Mouse (Mus musculus) testis, postnatal 14 days (tissue): ENCODE measurements around the gene Snai3.

ENCODE experiments used
- DNase-seq: peaks from one replicate; pipeline ENCODE4 v3.0.0; 2021; ENCODE audit warnings: low spot score

Gene Snai3

GRCm38 (mm10) chr8:122430058-122430636 is 30.4 kb downstream of the Snai3 start:
- no peak for DNase-seq

DNA sequence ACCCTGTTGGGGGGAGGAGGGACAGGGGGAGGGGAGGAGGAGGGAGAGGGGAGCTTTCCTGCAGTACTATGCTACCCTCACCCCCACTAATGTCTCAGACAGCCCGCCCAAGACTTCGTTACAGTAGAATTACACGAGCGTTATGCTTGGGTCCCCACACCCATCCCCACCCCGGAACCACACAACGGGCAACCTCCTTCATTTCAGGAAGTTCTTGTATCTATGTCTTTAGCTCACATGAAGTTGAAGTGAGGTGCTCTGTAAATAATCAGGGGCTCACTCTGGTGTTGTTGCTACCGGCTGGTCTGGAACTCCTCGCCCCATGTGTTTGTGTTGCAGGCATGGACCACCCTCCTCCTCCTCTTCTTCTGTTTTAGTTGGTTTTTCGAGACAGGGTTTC is 32.4 kb downstream of the Snai3 start:
- no peak for DNase-seq

DNA sequence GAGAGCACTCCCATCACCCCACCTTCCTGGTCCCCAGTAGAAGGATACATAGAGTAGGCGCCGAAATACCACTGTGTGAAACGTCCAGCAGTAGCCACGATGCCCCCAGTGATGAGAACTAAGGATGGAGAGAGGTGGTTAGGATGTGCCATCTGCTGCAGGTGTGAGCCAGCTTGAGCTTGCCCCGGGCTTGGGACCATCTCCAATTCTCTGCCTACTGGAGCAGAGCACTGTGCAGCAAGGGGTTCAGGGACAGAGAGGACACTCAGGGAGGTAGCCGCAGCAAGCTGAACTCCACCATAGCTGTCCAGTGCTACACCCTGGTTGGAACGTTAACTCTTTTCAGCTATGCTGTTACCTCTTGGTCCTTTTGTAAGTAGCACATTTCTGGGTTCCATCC is 32.9 kb downstream of the Snai3 start:
- no peak for DNase-seq

DNA sequence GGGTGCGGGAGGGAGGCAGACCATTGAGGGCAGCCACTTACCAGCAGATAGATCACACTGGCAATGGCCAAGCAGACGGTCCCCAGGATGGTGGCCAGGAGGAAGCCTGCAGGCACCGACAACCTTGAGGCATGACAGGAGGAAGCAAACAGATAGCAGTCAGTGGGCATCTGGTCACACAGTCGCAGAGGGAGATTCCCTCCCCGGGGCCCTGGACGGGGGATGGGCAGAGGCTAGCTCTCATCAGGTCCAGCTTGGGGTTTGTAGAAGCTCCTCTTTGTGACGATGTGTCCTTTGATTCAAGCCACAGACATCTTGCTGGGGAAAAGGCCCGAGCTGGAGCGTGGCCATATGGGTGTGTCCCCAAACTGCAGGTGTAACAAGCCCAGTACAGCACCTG is 34.4 kb downstream of the Snai3 start:
- DNase-seq: no peak

GRCm38 (mm10) chr8:122423659-122424058 is 36.9 kb downstream of the Snai3 start:
- no peak for DNase-seq

- no peak for DNase-seq
Observed at GRCm38 (mm10) chr8:122423217-122423616, 37.3 kb downstream of the Snai3 start.

- DNase-seq: no peak
Observed at GRCm38 (mm10) chr8:122421376-122422070, 39.0 kb downstream of the Snai3 start, which contains the start of gene Il17c. Il17c (plus strand) TSS chr8:122422020.

- no peak for DNase-seq
Observed at GRCm38 (mm10) chr8:122419881-122420555, 40.5 kb downstream of the Snai3 start.

- no peak for DNase-seq
Observed at GRCm38 (mm10) chr8:122415554-122415953, 45.0 kb downstream of the Snai3 start.

DNA sequence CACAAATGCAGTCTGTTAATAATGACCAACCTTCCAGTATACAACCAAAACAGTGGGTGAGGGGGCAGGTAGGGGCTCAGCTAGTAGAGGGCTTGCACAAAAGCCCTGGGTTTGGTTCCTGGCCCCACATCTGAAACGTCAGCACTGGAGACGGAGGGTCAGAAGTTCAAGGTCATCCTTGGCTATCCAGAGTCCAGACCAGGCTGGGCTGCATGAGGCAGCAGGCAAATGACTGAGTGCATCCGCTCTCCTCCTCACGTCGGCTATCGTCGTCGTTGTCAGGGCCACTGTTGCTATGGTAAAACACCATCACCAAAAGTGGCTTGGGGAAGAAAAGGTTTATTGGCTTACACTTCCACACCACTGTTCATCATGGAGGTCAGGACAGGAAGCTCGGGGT is 46.2 kb downstream of the Snai3 start:
- DNase-seq: no peak

DNA sequence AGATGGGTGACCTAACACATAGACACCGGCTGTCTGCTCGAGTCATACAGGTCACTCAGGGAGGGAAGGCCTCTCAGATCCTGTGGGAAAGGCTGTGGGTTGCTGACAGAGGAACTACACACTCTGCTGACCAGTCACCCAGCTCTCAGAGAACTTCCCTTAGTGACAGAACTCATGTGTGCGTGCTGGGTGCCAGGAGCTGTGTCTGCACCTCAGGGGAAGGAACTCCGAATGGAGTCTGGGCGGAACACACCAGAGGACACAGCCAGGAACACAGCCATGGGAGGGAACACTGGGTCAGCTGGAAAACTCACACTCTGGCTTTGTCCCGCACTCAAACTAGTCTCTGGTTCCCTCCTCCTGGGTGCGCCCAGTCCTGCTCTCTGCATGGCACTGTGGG is 52.9 kb downstream of the Snai3 start:
- DNase-seq: no peak

DNA sequence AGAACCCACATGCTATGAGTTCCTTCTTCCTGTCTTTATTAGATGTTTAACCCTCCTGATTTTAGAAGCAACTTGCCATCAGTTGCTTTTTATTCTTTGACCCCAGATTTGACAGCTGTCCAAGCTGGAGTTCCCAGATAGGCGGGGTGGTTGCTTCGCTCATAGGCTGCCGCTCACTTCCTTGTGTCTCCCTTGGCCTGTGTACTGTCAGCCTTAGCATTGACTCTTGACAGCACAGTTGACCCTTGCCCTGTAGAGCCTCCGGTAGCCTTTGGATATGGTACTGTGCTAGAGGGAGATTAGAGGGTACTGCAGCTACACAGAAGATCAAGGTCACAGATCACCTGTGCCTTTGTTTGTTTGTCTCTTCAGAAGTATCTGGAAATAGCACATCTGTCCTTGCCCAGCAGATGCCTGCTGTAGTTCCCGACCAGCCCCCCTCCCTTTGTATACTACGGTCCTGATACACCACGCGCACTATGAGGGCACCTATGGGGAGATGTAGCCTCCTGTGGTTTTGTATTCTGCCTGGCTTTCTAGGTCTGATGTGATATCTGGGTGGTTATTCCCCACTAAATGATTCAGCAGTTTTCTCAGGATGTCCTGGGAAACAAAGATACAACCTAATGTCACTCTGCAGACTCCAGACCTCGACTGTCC is 55.3 kb downstream of the Snai3 start:
- no peak for DNase-seq
